Mouse (Mus musculus): ENCODE results near the gene Ube2m. TPM values are rescaled to one million over a fixed set of nuclear protein-coding genes. Genes with fewer than 3 reads are reported as not detected.

Gene Ube2m
- polyA plus RNA-seq, 1 experiment = 273 TPM

- H3K4me3 ChIP-seq (ENCODE audit: insufficient read depth, low read length) = no peak overlapping the region
- H3K27ac ChIP-seq (ENCODE audit: insufficient read depth, low read length) = no peak overlapping the region
- H3K4me1 ChIP-seq (ENCODE audit: control insufficient read depth, insufficient read depth, low read length) = peaks cover 3% of the 10 kb centered on the region; the same call in 1 of the 2 replicates
- no peak for TF ChIP-seq POLR2A (IDR thresholded peaks at IDR 0.05; ENCODE audit: low read depth, low read length)
- no peak for TF ChIP-seq CTCF (IDR thresholded peaks at IDR 0.05; ENCODE audit: borderline replicate concordance, insufficient read depth, low read length)
These were observed 30.6 kb downstream of the Ube2m start for GRCm38 (mm10) chr7:13007341-13008092.

GRCm38 (mm10) chr7:13006531-13006930 lies 31.5 kb downstream of the Ube2m start:
- Histone ChIP-seq H3K4me3 (ENCODE audit: insufficient read depth, low read length) (no peak overlapping the region), H3K27ac (ENCODE audit: insufficient read depth, low read length) (no peak overlapping the region), H3K4me1 (ENCODE audit: control insufficient read depth, insufficient read depth, low read length) (peaks cover 3% of the 10 kb centered on the region; the same call in 1 of the 2 replicates)
- TF ChIP-seq POLR2A (IDR thresholded peaks at IDR 0.05; ENCODE audit: low read depth, low read length) = no peak
- no peak for TF ChIP-seq CTCF (IDR thresholded peaks at IDR 0.05; ENCODE audit: borderline replicate concordance, insufficient read depth, low read length)

GRCm38 (mm10) chr7:13006011-13006410 lies 32.1 kb downstream of the Ube2m start:
- TF ChIP-seq CTCF (IDR thresholded peaks at IDR 0.05; ENCODE audit: borderline replicate concordance, insufficient read depth, low read length) (no peak), POLR2A (IDR thresholded peaks at IDR 0.05; ENCODE audit: low read depth, low read length) (no peak)
- no peak overlapping the region for H3K4me3 ChIP-seq (ENCODE audit: insufficient read depth, low read length)
- H3K4me1 ChIP-seq (ENCODE audit: control insufficient read depth, insufficient read depth, low read length) = peaks cover 3% of the 10 kb centered on the region; the same call in 1 of the 2 replicates
- H3K27ac ChIP-seq (ENCODE audit: insufficient read depth, low read length) = no peak overlapping the region

GRCm38 (mm10) chr7:13003380-13003779 lies 34.7 kb downstream of the Ube2m start:
- Histone ChIP-seq H3K4me3 (ENCODE audit: insufficient read depth, low read length) (no peak overlapping the region), H3K27ac (ENCODE audit: insufficient read depth, low read length) (no peak overlapping the region), H3K4me1 (ENCODE audit: control insufficient read depth, insufficient read depth, low read length) (peaks cover 2% of the 10 kb centered on the region; the same call in 1 of the 2 replicates)
- TF ChIP-seq CTCF (IDR thresholded peaks at IDR 0.05; ENCODE audit: borderline replicate concordance, insufficient read depth, low read length) (no peak), POLR2A (IDR thresholded peaks at IDR 0.05; ENCODE audit: low read depth, low read length) (no peak)

- TF ChIP-seq POLR2A (IDR thresholded peaks at IDR 0.05; ENCODE audit: low read depth, low read length) (no peak), CTCF (IDR thresholded peaks at IDR 0.05; ENCODE audit: borderline replicate concordance, insufficient read depth, low read length) (no peak)
- Histone ChIP-seq H3K4me1 (ENCODE audit: control insufficient read depth, insufficient read depth, low read length) (no peaks in the 10 kb centered on the region), H3K4me3 (ENCODE audit: insufficient read depth, low read length) (no peak overlapping the region), H3K27ac (ENCODE audit: insufficient read depth, low read length) (no peak overlapping the region)
These were observed 36.5 kb downstream of the Ube2m start for GRCm38 (mm10) chr7:13001584-13001983.

GRCm38 (mm10) chr7:12998851-12999250 lies 39.2 kb downstream of the Ube2m start, which contains the start of gene Trim28:
Gene Trim28 (plus strand): TSS chr7:12999114.
- no peaks in the 10 kb centered on the region for H3K4me1 ChIP-seq (ENCODE audit: control insufficient read depth, insufficient read depth, low read length)
- H3K4me3 ChIP-seq (ENCODE audit: insufficient read depth, low read length) = no peak within 1 kb of the TSS
- no peak within 1 kb of the TSS for H3K27ac ChIP-seq (ENCODE audit: insufficient read depth, low read length)
- TF ChIP-seq CTCF (IDR thresholded peaks at IDR 0.05; ENCODE audit: borderline replicate concordance, insufficient read depth, low read length) (no peak), POLR2A (IDR thresholded peaks at IDR 0.05; ENCODE audit: low read depth, low read length) (no peak)

GRCm38 (mm10) chr7:12998053-12998452 lies 40.0 kb downstream of the Ube2m start, which contains the start of gene Slc27a5:
Gene Slc27a5 (minus strand): TSS chr7:12998192.
- Histone ChIP-seq H3K27ac (ENCODE audit: insufficient read depth, low read length) (no peak within 1 kb of the TSS), H3K4me1 (ENCODE audit: control insufficient read depth, insufficient read depth, low read length) (no peaks in the 10 kb centered on the region), H3K4me3 (ENCODE audit: insufficient read depth, low read length) (no peak within 1 kb of the TSS)
- TF ChIP-seq CTCF (IDR thresholded peaks at IDR 0.05; ENCODE audit: borderline replicate concordance, insufficient read depth, low read length) (no peak), POLR2A (IDR thresholded peaks at IDR 0.05; ENCODE audit: low read depth, low read length) (no peak)

- no peaks in the 10 kb centered on the region for H3K4me1 ChIP-seq (ENCODE audit: control insufficient read depth, insufficient read depth, low read length)
- no peak overlapping the region for H3K4me3 ChIP-seq (ENCODE audit: insufficient read depth, low read length)
- TF ChIP-seq POLR2A (IDR thresholded peaks at IDR 0.05; ENCODE audit: low read depth, low read length) (no peak), CTCF (IDR thresholded peaks at IDR 0.05; ENCODE audit: borderline replicate concordance, insufficient read depth, low read length) (no peak)
- no peak overlapping the region for H3K27ac ChIP-seq (ENCODE audit: insufficient read depth, low read length)
These were observed 40.8 kb downstream of the Ube2m start for GRCm38 (mm10) chr7:12997230-12997629.

- H3K27ac ChIP-seq (ENCODE audit: insufficient read depth, low read length) = no peak overlapping the region
- TF ChIP-seq POLR2A (IDR thresholded peaks at IDR 0.05; ENCODE audit: low read depth, low read length) (no peak), CTCF (IDR thresholded peaks at IDR 0.05; ENCODE audit: borderline replicate concordance, insufficient read depth, low read length) (no peak)
- H3K4me3 ChIP-seq (ENCODE audit: insufficient read depth, low read length) = no peak overlapping the region
- H3K4me1 ChIP-seq (ENCODE audit: control insufficient read depth, insufficient read depth, low read length) = no peaks in the 10 kb centered on the region
These were observed 42.2 kb downstream of the Ube2m start for GRCm38 (mm10) chr7:12995862-12996261.

- TF ChIP-seq CTCF (IDR thresholded peaks at IDR 0.05; ENCODE audit: borderline replicate concordance, insufficient read depth, low read length) = no peak
- TF ChIP-seq POLR2A (IDR thresholded peaks at IDR 0.05; ENCODE audit: low read depth, low read length) = no peak
These were observed 44.9 kb downstream of the Ube2m start for GRCm38 (mm10) chr7:12993148-12993547.

More at GRCm38 (mm10) chr7:12993148-12993547, 44.9 kb downstream of the Ube2m start:
- H3K27ac ChIP-seq (ENCODE audit: insufficient read depth, low read length) = no peak overlapping the region
- no peak overlapping the region for H3K4me3 ChIP-seq (ENCODE audit: insufficient read depth, low read length)
- H3K4me1 ChIP-seq (ENCODE audit: control insufficient read depth, insufficient read depth, low read length) = no peaks in the 10 kb centered on the region

Data from embryonic fibroblast, embryonic 13.5 days (primary cell).